Mouse (Mus musculus) common myeloid progenitor, adult 5-6 weeks (primary cell): ENCODE measurements at regions not wholly inside any gene's neighbourhood (a gene's known extent, or its start where the extent isn't known, plus 50 kb on each side); places are given as distances from the start of the nearest gene placed in this dataset.

ENCODE experiments used
- ATAC-seq: replicated peaks from 2 replicates; pipeline ENCODE4 v1.8.0; 2016; ENCODE audit warnings: low read depth, mild to moderate bottlenecking, moderate TSS enrichment, inconsistent platforms; ENCODE audit not compliant: poor library complexity, severe bottlenecking

- ATAC-seq: peak; percentile 96
These were observed 227.7 kb downstream of the Adgrl2 start for GRCm38 (mm10) chr3:148762541-148763225.

GRCm38 (mm10) chr3:148761586-148761985 lies 228.8 kb downstream of the Adgrl2 start:
- no peak for ATAC-seq

DNA sequence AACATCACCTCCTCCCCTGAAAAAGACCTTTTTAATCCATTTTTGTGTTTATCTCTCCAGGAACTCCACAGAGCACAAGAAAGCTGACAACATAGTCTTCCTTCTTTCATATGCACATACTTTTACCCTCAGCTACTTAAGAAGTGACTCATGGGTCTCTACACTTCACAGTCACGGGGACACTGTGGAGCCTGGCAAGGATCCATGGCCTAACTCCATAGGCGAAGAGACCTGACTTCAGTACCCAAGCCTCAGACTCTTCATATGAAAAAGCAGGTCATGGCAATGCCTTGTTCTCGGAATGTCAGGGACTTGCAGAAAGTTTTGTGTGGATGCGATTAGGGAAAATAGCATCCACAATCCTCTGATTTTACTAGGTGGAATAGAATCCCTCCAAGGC lies 230.9 kb downstream of the Adgrl2 start:
- no peak for ATAC-seq

DNA sequence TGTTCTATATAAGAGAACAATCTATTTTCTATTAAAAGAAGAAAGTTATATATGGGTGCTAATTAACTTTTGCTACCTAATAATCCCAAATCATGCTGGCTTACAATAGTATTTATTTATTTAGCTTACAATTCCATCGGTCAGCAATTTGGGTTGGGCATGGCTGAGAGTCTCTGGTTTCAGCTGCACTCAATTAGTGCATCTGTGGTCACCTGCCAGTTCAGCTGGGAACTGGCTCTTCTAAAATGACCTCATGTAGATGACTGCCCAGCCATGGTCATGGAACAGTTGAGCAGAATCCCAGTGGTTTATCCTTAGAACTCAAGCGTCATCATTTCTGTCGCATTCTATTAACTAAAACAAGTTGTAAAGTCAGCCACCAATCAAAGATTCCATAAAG lies 244.1 kb downstream of the Adgrl2 start:
- no peak for ATAC-seq

DNA sequence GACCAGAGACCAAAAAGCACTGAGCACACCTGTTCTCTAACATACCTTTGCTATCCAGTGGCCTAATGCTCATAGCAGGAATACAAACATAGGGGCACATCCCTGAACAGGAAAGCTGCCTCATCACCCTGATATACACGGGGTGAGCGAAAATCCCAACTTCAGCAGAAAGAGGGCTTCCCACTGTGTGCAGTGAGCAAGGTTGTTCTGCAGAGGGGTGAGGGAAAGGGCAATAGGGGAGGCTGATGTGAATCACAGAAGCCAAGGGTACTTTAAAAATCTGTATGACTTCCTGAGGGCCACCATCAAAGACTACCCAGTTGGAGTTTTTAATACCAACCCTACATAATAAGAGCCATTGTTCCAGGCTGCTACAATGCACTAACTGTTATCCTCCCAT lies 245.7 kb downstream of the Adgrl2 start:
- no peak for ATAC-seq

- no peak for ATAC-seq
These were observed 256.1 kb downstream of the Adgrl2 start for GRCm38 (mm10) chr3:148734194-148734749.

GRCm38 (mm10) chr3:148733227-148733854 lies 257.0 kb downstream of the Adgrl2 start:
- ATAC-seq: no peak

GRCm38 (mm10) chr3:148731436-148731835 lies 258.9 kb downstream of the Adgrl2 start:
- no peak for ATAC-seq

DNA sequence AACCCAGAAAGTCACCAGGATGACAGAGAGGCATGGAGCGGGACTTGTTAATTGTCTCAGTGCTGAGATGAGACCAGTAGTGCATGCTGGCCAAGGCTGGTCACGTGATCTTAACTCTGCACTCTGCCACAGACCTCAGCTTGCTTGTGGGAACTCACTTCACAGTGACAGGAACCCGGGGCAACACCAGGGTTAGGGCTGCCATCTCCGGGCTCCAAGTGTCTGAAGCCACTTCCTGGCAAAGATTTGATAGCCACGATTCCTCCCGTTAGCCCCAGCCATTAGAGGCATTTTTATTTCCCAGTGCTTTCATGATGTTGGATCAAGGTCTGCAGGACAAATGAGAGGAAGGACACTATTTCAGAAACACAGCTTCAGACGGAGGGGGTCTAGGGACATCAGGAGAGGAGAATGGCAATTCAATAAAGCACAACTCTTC lies 261.1 kb downstream of the Adgrl2 start:
- ATAC-seq: peak; percentile 90

DNA sequence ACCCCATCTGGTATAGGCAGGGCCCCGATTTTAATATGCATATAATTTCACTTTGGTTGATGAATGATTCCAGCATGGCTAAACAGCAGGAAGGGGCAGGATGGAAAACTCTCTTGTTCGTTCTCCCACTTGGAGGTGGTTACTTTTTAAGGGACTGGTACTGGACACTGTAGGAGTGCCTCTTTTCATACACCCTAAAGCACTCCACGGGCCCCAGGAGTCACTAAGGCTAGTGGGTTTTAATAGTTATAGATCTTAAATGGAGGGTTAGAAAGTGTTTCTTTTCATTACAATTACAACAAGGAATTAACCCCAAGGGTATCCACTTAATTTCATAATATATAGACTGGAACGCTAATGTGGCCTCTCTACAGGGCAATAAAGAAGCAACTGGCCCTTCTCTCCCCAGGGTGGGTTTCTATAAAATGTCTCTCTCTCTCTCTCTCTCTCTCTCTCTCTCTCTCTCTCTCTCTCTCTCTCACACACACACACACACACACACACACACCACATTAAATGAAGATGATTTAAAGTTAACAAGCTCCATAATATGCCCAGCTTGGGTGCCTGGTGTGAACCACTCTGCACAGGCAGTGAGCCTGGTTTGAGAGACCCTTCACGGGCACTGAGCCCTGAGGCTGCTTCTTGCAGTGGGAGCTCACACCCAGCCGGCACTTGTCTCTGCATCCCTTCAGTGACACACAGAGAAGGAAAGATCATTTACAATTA lies 261.7 kb downstream of the Adgrl2 start:
- ATAC-seq: peak; percentile 22

GRCm38 (mm10) chr3:148726596-148727331 lies 263.6 kb downstream of the Adgrl2 start:
- peak; percentile 48 for ATAC-seq

DNA sequence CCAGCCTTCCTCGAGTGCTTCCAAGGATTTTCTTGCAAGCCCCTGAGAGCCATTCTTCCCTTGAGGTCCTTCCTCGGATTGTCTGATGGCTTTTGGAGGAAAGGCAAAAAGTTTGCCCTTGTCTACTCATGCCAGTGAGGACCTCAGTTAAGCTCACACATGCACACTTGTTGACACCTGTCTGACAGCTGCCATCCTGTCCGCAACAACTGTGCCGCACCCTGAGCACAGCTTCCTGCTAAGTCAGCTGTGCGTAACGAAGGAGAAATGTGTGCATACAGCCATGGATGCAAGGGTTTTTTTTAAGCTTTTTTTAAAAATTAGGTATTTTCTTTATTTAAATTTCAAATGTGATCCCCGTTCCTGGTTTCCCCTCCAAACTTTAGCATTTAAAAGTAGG lies 293.8 kb downstream of the Adgrl2 start:
- ATAC-seq: no peak

DNA sequence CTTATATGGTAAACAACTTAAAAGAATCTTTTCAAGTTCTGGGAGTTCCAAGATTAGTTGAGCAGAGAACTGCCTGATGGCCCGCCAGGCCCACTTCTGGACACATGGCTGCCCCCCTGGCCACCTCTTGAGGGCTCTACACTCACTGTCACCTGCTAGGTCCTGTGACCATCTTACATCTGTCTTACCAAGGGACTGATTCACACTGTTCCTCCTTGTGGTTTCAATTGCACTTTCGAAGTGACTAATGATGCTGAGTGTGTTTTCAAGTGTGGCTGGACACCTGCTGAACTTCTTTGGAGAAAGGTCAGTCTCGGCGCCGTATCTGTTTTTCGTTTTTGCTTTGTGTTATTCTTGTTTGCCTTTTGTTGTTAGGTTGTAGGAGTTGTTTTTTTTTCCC lies 294.9 kb downstream of the Adgrl2 start:
- ATAC-seq: peak; percentile 65

DNA sequence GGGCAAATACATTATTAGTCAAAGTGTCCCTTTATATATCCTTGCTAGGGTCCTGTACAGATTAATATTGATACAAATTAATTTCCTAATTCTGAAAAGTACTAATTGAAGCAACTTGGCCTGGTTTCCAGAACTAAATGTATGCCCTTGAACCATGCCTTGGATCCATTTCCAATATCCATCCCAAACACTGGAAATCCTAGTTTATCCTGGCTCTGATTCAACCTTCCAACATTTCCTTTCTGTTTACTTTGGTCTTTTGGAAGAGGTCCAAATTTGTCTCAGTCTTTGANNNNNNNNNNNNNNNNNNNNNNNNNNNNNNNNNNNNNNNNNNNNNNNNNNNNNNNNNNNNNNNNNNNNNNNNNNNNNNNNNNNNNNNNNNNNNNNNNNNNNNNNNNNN lies 307.2 kb downstream of the Adgrl2 start:
- no peak for ATAC-seq

- ATAC-seq: no peak
These were observed 307.8 kb downstream of the Adgrl2 start for GRCm38 (mm10) chr3:148682445-148682994.

- no peak for ATAC-seq
These were observed 309.2 kb downstream of the Adgrl2 start for GRCm38 (mm10) chr3:148681186-148681585.

DNA sequence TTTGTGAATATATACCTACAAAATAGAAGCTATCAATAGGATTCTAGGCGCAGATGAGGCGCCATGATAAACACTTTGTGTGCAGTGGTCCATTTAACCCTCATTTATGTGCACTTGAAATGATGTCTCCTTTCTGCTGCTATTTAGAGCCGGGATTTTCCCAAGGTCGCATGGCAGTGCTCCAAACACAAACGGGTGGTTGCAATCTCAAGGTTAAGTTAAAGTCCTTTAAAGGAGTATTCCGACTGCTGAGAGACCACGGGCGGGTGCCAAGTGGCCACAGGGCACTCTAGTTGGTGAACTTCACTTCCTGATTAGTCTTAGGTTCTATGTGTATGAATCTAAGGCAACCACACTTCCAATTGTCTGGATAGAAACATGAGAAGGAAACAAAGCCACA lies 309.6 kb downstream of the Adgrl2 start:
- ATAC-seq: no peak

GRCm38 (mm10) chr3:148680086-148680485 lies 310.3 kb downstream of the Adgrl2 start:
- no peak for ATAC-seq

DNA sequence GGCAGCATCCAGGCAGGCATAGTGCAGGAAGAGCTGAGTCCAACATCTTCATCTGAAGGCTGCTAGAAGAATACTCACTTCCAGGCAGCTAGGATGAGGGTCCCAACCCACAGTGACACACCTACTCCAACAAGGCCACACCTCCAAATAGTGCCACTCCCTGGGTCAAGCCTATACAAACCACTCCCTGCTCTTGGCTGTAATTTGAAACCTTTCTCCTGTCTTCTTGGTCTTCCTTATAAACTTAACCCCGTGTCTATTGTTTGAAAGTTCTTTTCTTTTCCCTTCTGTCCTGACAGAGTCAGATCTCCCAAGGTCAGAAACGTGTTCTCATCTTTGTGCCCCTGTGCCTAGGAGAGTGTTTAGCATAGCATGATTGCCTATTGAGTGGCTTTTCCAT lies 311.2 kb downstream of the Adgrl2 start:
- no peak for ATAC-seq

DNA sequence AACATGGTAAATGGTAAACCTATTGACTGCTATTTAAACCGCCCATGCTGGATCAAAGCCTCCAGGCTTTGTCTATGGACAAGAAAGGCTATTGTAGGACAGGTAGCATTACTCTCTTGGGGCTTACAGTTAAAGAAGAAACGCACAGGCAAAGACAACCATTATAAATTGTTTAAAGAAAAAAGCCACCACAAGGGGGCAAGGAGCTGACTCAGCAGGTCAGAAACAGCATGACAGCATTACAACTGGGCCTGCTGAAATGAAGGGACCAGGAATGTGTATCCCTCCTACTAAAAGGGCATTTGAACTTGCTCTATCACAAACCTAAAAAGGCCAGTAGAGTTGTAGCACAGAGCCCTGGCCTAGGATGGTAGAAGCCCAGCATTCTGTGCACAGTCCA lies 314.3 kb downstream of the Adgrl2 start:
- peak; percentile 54; the same call in 1 of the 2 replicates for ATAC-seq
